Mouse (Mus musculus) cerebral cortex, adult 2 months (tissue): ENCODE data around the gene 1110017D15Rik.

Experiments used
- WGBS: fragments of 180-500 bp; shearing (Covaris S2); methylation state at CpG from one replicate; pipeline ENCODE4 v1.1.7; 2018; 5-methylcytosine and 5-hydroxymethylcytosine counted together

The 1110017D15Rik gene

DNA sequence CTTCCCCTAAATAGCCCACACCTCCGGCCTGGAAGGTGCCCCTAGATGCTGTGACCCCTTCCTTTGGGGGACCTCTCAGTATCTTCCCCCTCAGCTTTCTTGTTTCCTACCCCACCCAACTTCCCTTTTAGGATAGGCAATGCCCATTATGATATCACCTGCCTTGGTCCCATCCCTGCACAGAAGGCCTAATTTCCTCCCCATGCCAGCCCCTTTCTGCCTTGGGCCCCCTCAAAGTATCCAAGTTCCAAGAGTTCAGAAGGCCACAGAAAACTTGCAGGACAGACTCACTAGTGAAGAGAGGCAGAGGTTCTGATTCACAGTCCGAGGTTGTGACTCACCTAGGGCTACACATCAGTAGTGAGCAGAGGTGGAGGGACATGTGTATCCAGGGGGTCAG is at the start of gene 1110017D15Rik:
Gene 1110017D15Rik, minus strand, starts transcription at position 101 of the 400 bp plus-strand sequence.
- 90% methylated on average over 2 of the region's 2 CpGs for WGBS

DNA sequence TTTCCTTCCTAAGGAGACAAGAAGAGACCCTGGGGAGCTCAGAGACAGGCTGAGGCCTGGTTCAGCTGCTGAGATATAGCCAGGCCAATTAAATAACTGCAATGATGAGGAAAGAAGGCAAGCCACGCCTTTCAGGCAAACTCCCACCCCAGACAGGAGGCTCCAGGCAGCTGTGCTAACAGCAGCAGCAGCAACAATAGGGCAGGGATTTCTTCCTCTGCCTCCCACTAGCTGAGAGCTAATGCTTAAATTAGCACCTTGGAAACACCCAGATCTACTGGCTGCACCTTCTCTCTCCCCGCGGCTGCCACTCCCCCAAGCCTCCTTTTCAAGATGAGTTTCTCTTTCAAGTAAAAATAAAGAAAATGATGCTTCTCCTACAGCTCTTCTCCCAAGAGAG is 49.0 kb upstream of the 1110017D15Rik start:
- WGBS, result 22% methylated on average over 3 of the region's 3 CpGs

DNA sequence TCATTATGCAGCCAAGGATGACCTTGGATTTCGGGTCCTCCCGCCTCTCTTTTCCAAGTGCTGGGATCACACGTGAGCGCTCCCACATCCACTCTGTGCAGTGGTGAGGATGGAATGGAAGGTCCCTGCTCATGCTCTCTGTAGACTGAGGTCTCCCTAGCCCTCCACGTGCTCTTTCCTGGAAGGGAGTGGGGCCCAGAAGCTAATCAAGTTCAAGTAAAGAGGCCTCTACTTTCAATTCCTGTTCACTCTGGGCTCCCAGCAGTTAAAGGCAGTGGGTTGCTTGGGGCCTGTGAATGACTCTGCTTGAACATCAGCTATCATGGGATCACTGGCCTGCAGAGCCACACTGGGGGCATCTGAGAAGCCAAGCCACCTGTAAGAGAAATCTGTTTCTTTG is 46.2 kb upstream of the 1110017D15Rik start:
- WGBS, result 89% methylated on average over 5 of the region's 5 CpGs

DNA sequence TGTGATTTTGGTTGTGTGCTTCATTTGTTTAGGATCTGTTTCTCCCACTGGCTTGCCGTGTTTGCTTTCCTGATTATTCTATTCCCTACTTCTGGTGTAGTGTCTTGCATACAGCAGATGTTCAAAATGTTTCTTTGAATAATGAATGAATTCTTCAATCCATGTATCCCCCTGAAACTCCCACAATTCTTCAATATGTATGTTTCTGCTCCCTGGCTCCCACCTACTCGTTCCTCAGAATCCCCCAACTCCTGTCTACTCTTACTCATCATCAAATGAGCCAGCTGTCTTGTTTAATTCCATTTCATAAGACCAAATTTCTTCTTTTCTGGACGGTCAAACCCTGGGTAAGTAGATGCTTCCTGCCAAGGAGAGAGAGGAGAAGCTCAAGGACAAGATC is 40.0 kb upstream of the 1110017D15Rik start:
- 30% methylated on average over 3 of the region's 3 CpGs for WGBS

DNA sequence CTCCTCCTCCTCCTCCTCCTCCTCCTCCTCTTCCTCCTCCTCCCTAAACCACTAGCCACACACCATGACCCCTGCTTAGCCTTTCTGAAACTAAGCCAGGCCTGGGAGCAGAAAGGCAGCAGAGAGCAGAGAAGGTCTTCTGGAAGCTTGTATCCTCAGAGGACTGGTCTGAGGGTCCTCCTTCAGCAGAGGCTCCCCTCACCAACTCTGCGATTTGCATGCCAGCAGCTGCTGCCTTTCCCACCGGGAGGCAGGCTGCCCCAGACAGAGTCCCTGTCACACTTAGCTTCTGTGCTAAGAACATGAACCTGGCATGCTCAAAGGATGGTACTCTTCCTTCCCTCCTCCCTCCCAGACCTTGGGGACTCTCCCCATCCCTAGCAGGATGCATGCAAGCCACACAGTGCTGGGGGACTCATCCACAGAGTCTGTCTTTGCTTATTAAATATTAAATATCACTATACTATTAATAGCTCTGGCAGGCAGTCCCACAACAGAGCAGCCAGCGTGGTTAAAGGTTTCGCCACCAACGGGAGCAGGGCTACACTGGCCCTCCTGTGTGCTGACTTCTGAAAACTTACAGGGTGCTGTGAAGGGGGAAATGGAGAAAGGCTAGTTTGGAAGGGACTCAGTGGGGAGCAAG is 39.3 kb upstream of the 1110017D15Rik start:
- WGBS, result 34% methylated on average over 5 of the region's 5 CpGs

DNA sequence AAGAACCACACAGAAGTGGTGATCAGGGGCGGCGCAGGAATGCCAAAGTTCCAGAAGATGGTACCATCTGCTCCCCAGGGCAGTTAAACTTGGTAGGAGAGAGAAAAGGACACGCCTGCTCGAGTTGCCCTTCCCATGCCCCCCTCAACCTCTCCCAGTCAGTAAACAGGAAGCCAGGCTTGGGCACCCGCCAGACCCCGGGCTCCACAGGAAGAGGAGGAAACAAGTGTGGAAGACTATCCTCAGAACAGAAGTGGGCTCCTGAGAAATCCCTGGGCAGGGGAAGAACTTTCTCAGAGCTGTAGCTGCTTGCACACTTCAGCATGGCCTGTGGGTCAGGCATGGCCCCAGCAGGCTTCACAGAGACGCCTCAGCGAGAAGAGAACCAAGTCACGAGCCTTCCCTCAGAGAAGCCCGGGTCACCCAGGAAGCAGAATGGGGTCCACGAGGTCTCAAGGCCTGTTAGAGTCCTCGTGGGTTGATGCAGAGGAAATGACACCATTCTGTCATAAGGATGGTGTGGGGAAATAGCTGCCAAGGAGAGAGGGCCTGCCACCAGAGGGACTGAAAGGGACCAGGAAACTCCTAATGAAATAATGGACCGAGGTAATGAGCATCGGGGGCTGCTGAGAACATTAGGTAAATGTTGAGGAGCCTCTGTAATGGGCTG is 38.0 kb upstream of the 1110017D15Rik start:
- 56% methylated on average over 14 of the region's 14 CpGs for WGBS

DNA sequence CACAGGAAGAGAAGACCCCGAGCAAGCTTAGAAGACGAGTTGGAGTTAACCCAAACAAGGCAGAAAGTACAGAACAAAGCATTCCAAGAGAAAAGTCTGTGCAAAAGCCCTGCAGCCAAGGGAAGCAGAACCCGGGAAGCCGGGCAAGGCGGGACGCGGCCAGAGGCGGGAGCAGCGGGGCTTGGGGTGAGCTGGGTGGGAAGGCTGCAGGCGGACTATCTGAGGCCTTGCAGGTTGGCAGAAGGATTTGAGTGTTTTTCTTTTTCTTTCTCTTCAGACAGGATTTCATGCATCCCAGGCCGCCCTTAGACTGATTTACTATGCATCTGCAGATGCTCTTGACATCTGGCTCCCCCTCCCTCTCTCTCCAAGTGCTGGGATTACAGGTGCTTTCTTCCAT is 36.0 kb upstream of the 1110017D15Rik start:
- WGBS, result 68% methylated on average over 11 of the region's 11 CpGs

DNA sequence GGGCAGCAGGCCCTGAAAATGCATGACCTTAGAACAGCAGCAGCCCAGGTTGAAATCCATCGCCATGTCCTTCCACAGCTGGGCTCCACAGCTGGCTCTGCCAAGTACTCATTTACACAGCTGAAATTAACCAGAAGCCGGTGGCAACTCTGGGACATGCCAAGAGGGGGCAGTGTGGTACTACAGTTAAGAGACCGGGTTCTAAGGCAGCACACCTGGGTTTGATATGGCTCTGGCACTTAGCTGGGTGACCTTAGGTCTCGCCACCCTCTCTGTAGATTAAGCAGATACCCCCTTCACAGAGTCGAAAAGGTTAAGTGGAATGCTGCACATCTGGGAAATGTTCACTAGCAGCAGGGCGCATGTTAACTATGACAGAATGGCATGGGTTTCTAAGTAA is 35.4 kb upstream of the 1110017D15Rik start:
- 47% methylated on average over 6 of the region's 6 CpGs for WGBS

DNA sequence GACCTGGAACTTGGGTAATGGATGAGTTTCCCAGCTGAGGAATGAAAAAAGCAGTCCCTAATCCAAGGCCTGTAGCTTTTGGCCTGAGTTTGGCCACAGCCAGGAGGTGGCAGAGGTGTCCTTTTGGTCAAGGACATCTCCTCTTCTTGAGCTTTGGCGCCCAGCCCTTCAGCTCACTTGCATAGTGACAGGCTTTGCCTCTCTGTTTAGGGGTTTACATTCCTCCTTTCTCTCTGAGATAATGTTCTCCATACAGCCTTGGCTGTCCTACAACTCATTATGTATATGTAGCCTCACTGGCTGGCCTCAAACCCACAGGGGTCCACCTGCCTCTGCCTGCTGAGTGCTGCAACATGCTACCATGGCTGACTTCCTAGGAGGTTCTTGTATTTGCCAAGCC is 30.0 kb upstream of the 1110017D15Rik start:
- 79% methylated on average over 1 of the region's 1 CpGs for WGBS

DNA sequence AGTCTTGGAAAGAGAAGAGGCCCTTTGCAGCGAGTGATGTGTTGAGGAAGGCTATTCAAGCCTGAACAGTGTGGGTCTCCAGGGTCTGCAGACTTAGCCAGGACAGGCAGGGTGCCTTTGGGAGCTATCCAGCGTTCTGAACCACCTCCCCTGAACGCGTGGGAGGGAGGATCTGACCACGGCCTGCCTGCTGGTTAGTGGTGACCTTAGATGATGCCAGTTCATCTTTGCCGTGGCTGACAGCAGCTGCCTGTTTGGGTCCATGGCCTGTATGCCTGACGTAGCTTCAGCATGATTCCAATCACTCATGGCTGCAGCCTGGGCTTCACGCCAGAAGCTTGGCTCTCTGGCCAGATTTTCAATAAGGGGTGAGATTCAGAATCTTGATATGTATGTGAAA is 28.9 kb upstream of the 1110017D15Rik start:
- WGBS, result 15% methylated on average over 8 of the region's 8 CpGs

DNA sequence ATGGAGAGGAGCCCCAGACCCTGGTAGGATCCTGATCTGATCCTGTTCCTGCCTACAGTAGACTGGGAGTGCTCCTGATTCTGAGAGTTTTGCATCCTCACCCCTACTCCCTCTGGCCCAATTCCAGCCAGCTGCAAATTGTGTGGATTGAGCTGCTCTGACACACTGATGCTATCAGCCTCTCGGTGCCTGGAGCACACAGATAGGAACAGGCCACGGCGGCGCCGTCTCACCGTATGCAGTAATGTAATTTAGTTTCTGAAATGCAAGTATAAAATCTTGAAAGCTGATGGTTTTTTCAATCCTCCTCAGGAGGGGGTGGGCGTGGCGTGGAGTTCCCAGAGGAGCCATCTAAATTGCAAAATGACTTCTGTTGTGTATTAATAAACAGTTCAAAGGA is 25.0 kb upstream of the 1110017D15Rik start:
- WGBS, result 60% methylated on average over 8 of the region's 8 CpGs

DNA sequence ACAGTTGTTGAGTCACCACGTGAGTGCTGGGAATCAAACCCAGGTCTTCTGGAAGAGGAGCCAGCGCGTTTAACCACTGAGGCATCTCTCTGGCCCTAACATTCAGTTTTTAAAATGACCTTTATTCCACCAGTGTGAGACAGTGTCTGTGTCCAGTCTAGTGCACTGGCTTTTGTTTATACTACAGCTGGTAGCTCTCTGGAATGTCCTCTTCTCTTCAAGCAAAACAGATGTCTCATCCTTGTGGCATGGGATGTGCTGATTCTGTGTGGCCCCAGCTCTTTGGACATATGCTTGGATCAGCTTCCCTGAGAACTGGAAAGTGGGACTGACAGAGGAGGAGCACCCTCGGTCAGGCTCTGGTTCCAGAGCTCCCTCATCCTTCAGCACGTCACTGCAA is 17.7 kb upstream of the 1110017D15Rik start:
- 80% methylated on average over 5 of the region's 5 CpGs for WGBS

DNA sequence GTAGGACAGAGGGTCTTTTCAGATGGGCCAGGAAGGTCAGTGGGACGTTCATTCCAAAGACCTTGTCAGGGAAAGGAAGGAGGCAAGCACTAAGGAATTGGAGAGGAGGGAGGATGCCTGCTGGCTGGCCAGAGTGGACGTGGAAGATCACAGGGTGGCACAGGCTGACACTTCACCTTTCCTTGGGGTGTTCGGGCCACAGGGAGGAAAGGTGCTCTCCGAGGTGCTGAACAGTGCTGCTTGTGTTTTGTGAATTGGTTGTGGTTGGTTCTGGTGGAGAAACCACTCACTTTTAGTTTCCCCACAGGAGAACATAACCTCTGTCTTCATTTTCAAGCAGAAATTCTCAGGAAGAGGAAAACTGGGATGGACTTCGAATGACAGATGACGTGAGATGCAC is 15.3 kb upstream of the 1110017D15Rik start:
- 47% methylated on average over 6 of the region's 6 CpGs for WGBS

DNA sequence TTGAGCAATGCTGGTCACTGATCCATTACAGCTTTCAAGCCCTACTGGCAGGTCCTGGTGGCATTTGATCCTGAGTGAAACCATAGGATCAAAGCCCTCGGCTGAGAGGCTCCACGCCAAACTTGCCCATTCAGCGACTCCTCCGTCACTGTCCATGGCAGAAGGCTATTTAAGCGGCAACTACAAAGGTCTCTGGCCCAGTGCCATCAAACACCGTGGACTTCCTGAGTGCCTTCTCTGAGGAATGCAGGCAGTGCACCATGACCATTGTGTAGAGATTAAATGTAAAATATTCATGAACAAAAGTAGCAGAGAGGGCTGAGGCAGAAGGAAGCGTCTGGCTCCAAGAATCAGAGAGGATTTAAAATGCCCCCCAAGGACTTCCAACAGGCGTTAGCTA is 10.9 kb upstream of the 1110017D15Rik start:
- WGBS, result 46% methylated on average over 8 of the region's 8 CpGs

DNA sequence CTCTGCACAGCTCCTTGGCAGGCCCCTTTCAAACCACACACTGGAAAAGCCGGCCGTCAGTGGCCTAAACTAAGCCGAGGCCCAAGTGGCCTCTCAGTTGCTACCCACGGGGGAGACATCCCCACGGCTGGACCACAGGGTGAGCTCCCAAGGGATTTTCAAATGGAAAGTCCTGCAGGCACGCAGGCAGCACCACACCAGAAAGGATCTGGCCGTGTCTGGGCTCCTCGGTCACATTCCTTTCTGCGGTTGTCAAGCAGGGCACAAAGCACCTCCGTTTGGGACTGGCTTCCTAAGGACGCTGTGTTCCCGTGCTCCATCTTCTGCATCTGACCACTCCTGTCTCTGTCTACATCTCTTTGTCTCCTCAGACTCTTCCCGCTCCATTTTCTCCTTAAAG is 9.9 kb upstream of the 1110017D15Rik start:
- WGBS, result 56% methylated on average over 13 of the region's 13 CpGs

DNA sequence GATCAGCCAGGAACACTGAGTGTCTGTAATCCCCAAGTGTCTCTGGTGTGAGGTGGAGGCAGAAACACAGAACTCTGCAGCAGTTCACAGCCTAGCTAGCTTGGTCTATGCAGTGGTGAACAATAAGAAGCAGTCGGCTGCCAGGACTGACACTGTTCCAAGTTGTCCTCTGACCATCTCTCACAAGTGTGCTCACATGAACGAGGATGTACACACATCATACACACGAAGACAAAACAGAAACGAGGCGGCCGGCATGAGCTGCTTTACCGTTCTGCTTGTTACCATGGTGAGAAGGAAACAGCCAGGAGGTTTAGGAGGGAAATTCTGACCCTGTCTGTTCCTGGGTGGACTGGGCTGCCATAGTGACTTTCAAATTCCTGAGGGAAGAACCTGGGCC is 9.4 kb upstream of the 1110017D15Rik start:
- 31% methylated on average over 7 of the region's 7 CpGs for WGBS

DNA sequence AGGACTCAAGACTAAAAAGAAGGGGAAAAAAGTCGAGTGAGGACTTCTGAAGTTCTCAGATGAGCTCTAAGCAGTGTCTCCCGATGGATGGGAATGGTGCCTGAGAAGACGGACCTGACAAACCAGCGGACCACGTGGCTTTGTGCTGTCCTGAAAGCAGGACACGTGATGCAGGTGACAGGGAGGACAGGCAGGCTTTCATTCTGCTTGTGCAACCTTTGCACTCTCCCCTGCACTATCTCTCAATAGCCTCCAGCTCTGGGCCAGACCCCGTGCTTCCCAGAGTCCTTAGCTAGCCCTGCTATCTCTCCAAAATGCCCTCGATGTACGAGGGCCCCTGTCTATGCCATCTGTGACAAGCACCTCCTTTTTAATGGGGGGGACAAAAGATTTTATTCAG is 7.7 kb upstream of the 1110017D15Rik start:
- WGBS, result 76% methylated on average over 9 of the region's 9 CpGs

DNA sequence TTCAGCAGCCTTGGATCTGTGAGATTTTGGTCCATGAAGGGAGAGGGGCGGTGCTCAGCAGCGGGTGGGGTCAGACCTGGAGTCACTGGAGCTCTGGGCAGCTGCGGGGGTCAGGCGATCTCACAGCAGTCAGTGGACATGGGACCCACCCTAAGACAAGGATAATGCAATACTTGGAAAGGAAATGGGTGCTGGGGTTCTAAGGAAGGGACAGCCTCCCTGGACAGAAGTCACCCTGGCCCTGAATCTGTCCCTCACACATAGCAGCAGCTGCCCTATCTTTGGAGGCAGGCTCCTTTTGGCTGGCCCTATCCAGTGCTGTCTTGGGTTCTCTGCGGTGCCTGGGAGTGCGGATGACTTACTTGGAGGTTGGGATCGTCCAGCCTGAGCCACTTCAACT is 6.7 kb upstream of the 1110017D15Rik start:
- WGBS, result 86% methylated on average over 7 of the region's 7 CpGs

DNA sequence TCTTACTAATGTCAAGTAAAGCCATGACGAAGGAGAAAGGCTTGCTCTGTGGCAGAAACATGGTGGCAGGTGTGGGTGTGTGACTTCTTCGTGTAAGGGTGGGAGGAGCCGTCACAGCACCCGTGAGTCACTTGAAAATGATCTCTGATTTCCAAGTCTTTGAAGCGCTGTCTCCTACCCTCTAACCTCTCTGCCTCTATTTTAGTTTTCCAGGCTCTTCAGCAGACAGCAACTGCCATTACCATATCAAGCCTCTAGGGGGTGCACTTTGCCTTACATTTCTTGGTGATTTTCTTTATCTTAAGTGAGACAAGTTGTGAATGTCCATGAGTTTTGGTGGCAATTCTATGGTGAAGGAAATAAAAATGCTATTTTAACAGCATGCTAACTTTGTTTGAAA is 5.7 kb upstream of the 1110017D15Rik start:
- WGBS, result 33% methylated on average over 5 of the region's 5 CpGs

DNA sequence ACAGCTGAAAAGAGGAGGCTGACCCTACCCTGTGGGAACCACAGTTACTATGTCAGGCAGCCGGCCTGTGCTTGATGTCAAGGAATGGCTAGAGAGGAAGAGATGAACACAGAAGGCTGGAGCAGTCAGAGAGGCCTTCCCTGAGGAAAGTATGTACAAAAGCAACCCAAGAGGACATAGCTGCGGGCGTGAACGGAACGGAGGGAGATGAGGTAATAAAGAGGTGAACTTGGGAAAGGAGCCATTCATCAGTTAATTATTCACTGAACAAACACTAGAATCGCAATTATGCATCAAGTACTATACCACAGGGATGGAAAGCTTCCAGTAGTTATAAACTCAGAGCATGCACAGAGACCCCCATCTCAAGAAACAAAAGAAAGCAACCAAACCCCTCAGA is 5.0 kb upstream of the 1110017D15Rik start:
- WGBS, result 81% methylated on average over 6 of the region's 6 CpGs

DNA sequence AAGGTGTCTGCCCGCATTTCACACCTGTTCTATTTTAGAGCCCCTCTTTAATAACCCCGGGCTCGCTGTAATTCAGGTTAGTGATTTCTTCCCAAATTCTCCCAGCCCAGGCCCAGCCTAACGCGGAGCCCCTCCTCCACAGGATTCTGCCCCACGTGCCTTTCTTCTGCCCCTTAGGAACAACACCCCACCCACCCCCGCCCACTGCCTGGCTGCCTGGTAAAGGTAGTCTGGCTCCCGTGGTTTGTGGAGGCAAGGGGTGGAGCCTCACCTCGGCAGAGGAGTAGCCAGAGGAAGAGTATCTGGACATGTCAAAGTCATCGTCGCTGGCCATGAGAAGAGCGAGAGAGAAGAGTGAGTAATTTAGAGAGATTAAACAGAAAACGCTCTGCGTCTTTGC is 3.5 kb upstream of the 1110017D15Rik start:
- 43% methylated on average over 14 of the region's 14 CpGs for WGBS

DNA sequence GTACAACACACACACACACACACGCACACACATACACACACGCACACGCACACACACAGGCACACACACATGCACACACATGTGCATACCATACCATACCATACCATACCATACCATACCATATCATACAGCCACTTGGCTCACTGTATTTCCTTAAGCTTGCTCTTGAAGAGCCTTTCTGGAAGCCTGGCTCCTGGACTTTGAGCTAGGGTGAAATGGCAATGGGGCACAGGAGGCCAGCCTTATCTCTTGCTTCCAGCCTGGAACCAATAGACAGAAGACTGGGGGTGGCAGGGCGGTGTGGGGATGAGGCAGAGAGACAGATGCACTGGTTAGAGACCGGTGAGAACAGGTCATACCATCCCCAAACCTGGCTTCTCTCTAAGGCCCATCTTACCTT is 2.1 kb upstream of the 1110017D15Rik start:
- 92% methylated on average over 5 of the region's 5 CpGs for WGBS

DNA sequence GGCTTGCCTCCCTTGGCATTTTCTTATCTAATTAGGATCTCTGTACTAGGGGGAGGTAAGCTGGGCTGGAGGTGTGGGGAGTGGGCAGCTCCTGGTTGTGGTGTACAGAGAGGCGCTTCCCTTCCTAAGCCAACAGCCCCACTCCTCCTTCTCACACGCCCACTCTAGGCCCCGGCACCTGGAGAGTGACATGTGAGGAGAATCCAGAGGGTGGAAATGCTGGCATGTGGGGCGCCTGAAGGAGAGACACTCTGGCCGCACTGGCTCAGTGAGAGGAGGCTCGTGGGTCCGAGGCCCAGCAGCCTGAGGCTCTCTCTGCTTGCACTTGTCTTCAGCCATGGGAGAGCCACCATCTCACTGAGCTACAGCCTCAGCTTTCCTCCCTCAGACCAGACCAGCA is 1.2 kb upstream of the 1110017D15Rik start:
- WGBS, result 50% methylated on average over 7 of the region's 7 CpGs

DNA sequence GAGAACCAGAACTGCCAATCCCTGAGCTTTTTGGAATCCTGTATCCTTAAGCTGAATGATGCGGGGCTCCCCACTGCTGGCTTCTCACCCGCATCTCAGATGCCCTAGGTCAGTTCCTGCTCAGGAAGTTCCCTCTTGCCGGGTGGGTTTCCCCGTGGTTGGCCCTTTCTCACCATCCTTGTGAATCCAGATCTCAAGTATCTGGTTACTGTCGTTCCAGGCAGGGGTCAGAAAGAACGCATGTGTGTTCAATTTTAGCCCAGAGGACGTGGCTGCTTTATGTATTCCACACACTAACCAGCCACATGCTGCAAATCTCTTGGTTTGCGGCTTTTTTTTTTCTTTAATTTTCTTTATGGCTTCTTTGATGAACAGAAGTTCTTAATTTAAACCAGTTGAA is 3.4 kb downstream of the 1110017D15Rik start:
- 18% methylated on average over 8 of the region's 8 CpGs for WGBS
